In genomic region chr5:25839400-25839799, GRCm38 (mm10) we compare ENCODE assay signal across 7 mouse cellular contexts.
DNase-seq lines count a peak whose midpoint lies in the region; ATAC-seq and TF ChIP-seq lines count a peak whose summit lies in the region.

No protein-coding gene starts in this region.

- H3K79me2 ChIP-seq in MEL (ENCODE audit: control insufficient read depth, insufficient read depth, low read length, poor library complexity) = no peaks in the 10 kb centered on the region

- TF ChIP-seq EP300 in MEL (IDR thresholded peaks at IDR 0.05; ENCODE audit: low read depth in 1 of 2, low read length in 2 of 2) = no peak
- TF ChIP-seq EP300 in liver, postnatal 0 days (IDR thresholded peaks at IDR 0.05; ENCODE audit: low read depth) = no peak

- H3K27me3 ChIP-seq in MEL (ENCODE audit: control insufficient read depth in 1 of 2, insufficient read depth in 2 of 2, low read length in 2 of 2) = no peaks in the 10 kb centered on the region
- H3K27me3 ChIP-seq in liver, postnatal 0 days (ENCODE audit: insufficient read depth, low read length) = no peaks in the 10 kb centered on the region
- no peaks in the 10 kb centered on the region for H3K27me3 ChIP-seq in small intestine, adult 2 months (ENCODE audit: control insufficient read depth, insufficient read depth, low read length)

- no peak overlapping the region for H3K27ac ChIP-seq in left cerebral cortex, adult 2 months
- no peak overlapping the region for H3K27ac ChIP-seq in MEL (ENCODE audit: control insufficient read depth, low read depth, low read length)
- H3K27ac ChIP-seq in liver, postnatal 0 days (ENCODE audit: low read depth) = no peak overlapping the region
- H3K27ac ChIP-seq in small intestine, adult 2 months (ENCODE audit: insufficient read depth, low read depth, low read length) = no peak overlapping the region

- H3K4me3 ChIP-seq in left cerebral cortex, adult 2 months = no peak overlapping the region
- no peak overlapping the region for H3K4me3 ChIP-seq in MEL (ENCODE audit: control insufficient read depth in 1 of 2, insufficient read depth in 1 of 2, low read depth in 2 of 2, low read length in 2 of 2)
- H3K4me3 ChIP-seq in liver, postnatal 0 days (ENCODE audit: low read depth, low read length) = no peak overlapping the region
- H3K4me3 ChIP-seq in small intestine, adult 2 months (ENCODE audit: low read depth, low read length) = no peak overlapping the region

- 25% methylated on average over 4 of the region's 4 CpGs for WGBS in liver, postnatal 0 days (ENCODE audit: insufficient replicate concordance)
- 29% methylated on average over 4 of the region's 4 CpGs for WGBS in small intestine, adult 2 months

- H3K9me3 ChIP-seq in MEL (replicated peaks; ENCODE audit: insufficient read depth, low read length) = no peaks in the 10 kb centered on the region
- no peaks in the 10 kb centered on the region for H3K9me3 ChIP-seq in liver, postnatal 0 days (ENCODE audit: low read length)

- intact Hi-C loops in left cerebral cortex, adult 2 months (cut with DNase I) = loop anchor here (5.0 to 10.0 kb wide), 2 partner anchors 235 to 342 kb away; partner anchors contain the start of gene Kmt2c

- H3K4me1 ChIP-seq in MEL (ENCODE audit: control insufficient read depth in 1 of 2, insufficient read depth in 2 of 2, low read length in 2 of 2) = peaks cover 0 to 2% of the 10 kb centered on the region in 2 experiments; a peak in 1 of 4 replicates
- H3K4me1 ChIP-seq in liver, postnatal 0 days (ENCODE audit: insufficient read depth) = no peaks in the 10 kb centered on the region
- H3K4me1 ChIP-seq in small intestine, adult 2 months (ENCODE audit: control insufficient read depth, insufficient read depth, insufficient read length, low read length) = no peaks in the 10 kb centered on the region

- no peak overlapping the region for H3K4me2 ChIP-seq in liver, postnatal 0 days (ENCODE audit: low read depth, low read length)

- TF ChIP-seq POLR2A in MEL (IDR thresholded peaks at IDR 0.05; ENCODE audit: control insufficient read depth in 1 of 2, insufficient read depth in 1 of 2, low read depth in 1 of 2, low read length in 2 of 2, poor library complexity in 1 of 2) = no peak
- TF ChIP-seq POLR2A in brain, embryonic 14.5 days (IDR thresholded peaks at IDR 0.05; ENCODE audit: borderline replicate concordance, extremely low read depth, insufficient read depth, insufficient read length, poor library complexity, severe bottlenecking) = no peak
- no peak for TF ChIP-seq POLR2A in small intestine, adult 2 months (IDR thresholded peaks at IDR 0.05; ENCODE audit: low read depth, low read length)

- peak; percentile 96 for TF ChIP-seq RAD21 in MEL (IDR thresholded peaks at IDR 0.05; ENCODE audit: low read depth, low read length)

- TF ChIP-seq CTCF in left cerebral cortex, adult 2 months (IDR thresholded peaks at IDR 0.05) = peak; percentile 77
- peak; percentile 90 to 99 (median 97) for TF ChIP-seq CTCF in MEL (IDR thresholded peaks at IDR 0.05 in 2 of 3, conservative IDR thresholded peaks at IDR 0.05 in 1 of 3; ENCODE audit: control insufficient read depth in 1 of 3, insufficient read depth in 1 of 3, low read depth in 2 of 3, low read length in 3 of 3, poor library complexity in 1 of 3, severe bottlenecking in 1 of 3)
- peak; percentile 91 for TF ChIP-seq CTCF in brain, embryonic 14.5 days (IDR thresholded peaks at IDR 0.05; ENCODE audit: borderline replicate concordance, extremely low read depth, insufficient read depth, insufficient read length)
- TF ChIP-seq CTCF in liver, postnatal 0 days (IDR thresholded peaks at IDR 0.05; ENCODE audit: low read depth) = peak; percentile 87
- peak; percentile 50; the same call in 1 of the 2 replicates for TF ChIP-seq CTCF in small intestine, adult 2 months (IDR thresholded peaks at IDR 0.05; ENCODE audit: extremely low read depth, insufficient read length, insufficient replicate concordance, low read depth, low read length)

- no peak for DNase-seq in left cerebral cortex, adult 2 months (ENCODE audit: extremely low spot score in 1 of 2, low spot score in 2 of 2)
- no peak for DNase-seq in left cerebral cortex, adult 9 months (ENCODE audit: low spot score in 2 of 2)
- peak; percentile 75 for DNase-seq in MEL (ENCODE audit: low read depth, low spot score)
- DNase-seq in brain, embryonic 14.5 days (ENCODE audit: low read depth) = peak; percentile 81
- peak; percentile 16 for DNase-seq in fibroblast of lung, adult 2 months (ENCODE audit: low read depth)
- peak; percentile 21 for DNase-seq in liver, postnatal 0 days

- no peak for ATAC-seq in liver, postnatal 0 days

- H3K36me3 ChIP-seq in MEL (ENCODE audit: control insufficient read depth in 1 of 2, insufficient read depth in 2 of 2, low read length in 2 of 2) = no peaks in the 10 kb centered on the region
- H3K36me3 ChIP-seq in liver, postnatal 0 days (replicated peaks; ENCODE audit: insufficient read depth, low read length) = no peaks in the 10 kb centered on the region
- no peaks in the 10 kb centered on the region for H3K36me3 ChIP-seq in small intestine, adult 2 months (ENCODE audit: control insufficient read depth, insufficient read depth, low read length)

- H3K9ac ChIP-seq in MEL (ENCODE audit: control insufficient read depth, low read depth, low read length, poor library complexity, severe bottlenecking) = no peak overlapping the region
- H3K9ac ChIP-seq in liver, postnatal 0 days (replicated peaks) = no peak overlapping the region

TF ChIP-seq in MEL, 35 proteins besides CTCF, POLR2A, EP300 and RAD21:
- no peak for TF ChIP-seq MAFK (IDR thresholded peaks at IDR 0.05; ENCODE audit: borderline replicate concordance, low read depth, low read length)
- peak; percentile 82 for TF ChIP-seq SMC3 (IDR thresholded peaks at IDR 0.05; ENCODE audit: low read depth, low read length)
- TF ChIP-seq MAX (IDR thresholded peaks at IDR 0.05; ENCODE audit: low read length) = peak; percentile 52; the same call in 1 of the 2 replicates
- TF ChIP-seq ZC3H11A (IDR thresholded peaks at IDR 0.05; ENCODE audit: low read depth, low read length) = peak; percentile 67

Comparison
In these comparisons a context has a peak if more than half of its experiments do, and no peak if none do; other contexts are left out.
1. DNase-seq: peak in MEL (single experiment), brain, embryonic 14.5 days (single experiment), fibroblast of lung, adult 2 months (single experiment) and liver, postnatal 0 days (single experiment); none in left cerebral cortex, adult 2 months (0 of 2) and left cerebral cortex, adult 9 months (0 of 2).
2. Peak in every context shown above with its lines, with median percentiles within 50 percentile points of each other: CTCF ChIP-seq.